Mouse (Mus musculus) adrenal gland, postnatal 0 days (tissue): ENCODE data around the gene S100a4. TPM values are rescaled to one million over a fixed set of nuclear protein-coding genes. Genes with fewer than 3 reads are reported as not detected.

Source experiments
- polyA plus RNA-seq: library from polyadenylated mRNA; unstranded; fragments of >200 nt; fragmentation: Nextera tagmentation; extraction: Ambion mirVana; gene quantifications from 2 replicates; pipeline ENCODE4 v1.2.1, GENCODE M21; 2015

The S100a4 gene
- polyA plus RNA-seq, result 18.8 and 23.1 TPM in 2 replicates

DNA sequence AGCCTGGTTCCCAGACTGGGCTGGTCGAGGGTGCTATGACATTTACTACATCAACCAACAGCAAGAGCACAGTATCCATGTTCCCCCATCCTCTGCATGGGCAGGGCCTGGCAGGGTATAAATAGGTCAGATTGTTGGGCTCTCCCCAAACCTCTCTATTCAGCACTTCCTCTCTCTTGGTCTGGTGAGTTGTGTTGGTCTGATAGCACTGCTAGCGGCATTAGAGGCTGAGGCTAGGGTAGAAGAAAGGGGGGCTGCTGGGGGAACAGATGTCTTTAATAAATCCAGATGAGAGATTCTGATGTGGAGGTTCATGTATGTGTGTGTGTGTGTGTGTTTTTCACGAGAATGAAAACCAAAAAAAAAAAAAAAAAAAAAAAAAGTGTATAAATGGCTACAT is at the start of gene S100a4:
Gene S100a4, plus strand, starts transcription at position 149 of the 400 bp plus-strand sequence.

DNA sequence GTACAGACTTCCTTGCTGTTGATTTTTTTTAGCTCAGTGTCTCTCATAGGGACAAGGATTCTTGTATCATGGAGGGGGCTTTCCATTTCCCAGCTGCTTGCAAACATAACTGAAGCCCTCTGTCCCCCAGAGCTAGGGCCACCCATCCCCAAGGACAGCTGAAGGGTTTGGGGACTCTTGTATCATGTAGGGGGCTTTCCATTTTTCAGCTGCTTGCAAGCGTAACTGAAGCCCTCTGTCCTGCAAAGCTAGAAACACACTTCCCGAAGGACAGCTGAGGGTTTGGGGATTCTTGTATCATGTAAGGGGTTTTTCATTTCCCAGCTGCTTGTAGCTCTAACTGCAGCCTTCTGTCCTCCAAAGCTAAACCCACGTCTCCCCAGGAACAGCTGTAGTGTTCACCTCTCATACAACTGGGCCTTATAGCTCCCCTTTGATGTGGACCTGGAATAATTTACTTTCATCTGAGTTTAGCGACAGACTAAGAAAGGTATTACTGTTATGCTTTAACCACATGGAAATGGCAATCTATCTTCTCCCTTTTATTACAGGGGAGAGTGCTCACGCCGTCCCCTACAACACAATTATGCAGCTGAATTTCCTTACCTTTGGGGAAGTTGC is 43.5 kb upstream of the S100a4 start, which contains the start of gene S100a3:
Gene S100a3, plus strand, starts transcription at position 571 of the 621 bp plus-strand sequence.

DNA sequence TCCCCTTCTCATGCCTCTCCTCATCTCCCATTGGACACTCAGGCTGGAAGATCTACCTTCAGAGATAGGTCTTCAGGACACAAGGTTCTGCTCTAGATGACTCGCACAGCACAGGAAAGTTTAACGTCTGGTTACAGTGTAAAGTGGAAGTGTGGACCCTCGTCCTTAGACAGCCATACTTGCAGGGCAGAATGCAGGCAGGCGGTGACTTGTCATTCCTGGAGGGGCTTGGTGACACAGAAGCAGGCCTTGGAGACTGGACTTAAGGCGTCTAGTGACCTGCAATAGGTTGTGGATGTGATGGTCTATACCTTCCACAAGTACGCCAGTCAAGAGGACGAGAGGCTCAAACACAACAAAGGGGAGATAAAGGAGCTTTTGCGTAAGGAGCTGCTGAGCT is 13.6 kb upstream of the S100a4 start, which contains the start of gene S100a2:
Gene S100a2, plus strand, starts transcription at position 301 of the 400 bp plus-strand sequence.

DNA sequence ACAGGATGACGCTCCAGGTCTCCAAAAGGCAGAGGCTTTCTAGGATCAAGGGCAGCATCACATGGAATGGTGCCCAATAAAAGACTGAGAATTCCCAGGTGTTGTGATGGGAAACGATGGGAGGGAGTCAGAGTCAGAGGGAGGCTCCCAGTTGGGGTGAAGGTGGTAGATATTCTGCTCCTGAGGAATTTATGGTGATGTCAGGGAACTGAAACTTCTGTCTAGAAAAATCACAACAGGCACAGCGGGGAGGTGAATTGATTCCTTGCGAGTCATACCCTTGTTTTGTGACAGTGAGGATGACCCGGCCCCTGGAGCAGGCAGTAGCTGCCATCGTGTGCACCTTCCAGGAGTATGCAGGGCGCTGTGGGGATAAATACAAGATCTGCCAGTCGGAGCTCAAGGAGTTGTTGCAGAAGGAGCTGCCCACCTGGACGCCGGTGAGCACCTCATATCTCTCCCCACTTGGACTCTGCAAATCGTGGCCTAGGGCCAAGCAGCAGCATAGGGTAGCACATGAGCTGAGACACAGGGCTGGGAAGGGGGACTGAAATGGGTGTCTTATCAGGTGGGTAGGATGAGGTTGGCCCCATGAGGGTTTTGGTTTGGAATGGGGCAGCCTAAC is 2.0 kb upstream of the S100a4 start, which contains the start of gene Gm42674:
Gene Gm42674, plus strand, starts transcription at position 419 of the 625 bp plus-strand sequence.

DNA sequence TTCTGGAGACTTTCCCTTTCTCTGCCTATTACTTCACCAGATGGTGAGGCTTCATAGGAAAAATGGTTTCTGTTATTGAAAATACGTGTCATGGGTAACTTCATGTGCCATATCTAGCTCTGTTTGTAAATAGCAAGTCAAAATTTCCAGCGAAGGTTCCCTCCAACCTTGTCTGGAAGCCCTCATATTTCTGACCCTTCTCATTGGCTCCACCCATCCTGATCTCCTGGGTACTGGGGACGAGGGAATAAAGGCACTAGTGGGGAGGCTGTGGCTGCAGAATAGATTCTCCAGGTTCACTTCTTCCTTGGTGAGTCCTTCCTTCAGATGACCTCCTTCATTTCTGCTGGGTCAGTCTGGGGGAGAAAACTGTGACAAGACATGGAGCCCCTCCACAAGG is 4.7 kb downstream of the S100a4 start, which contains the start of gene S100a5:
Gene S100a5, plus strand, starts transcription at position 301 of the 400 bp plus-strand sequence.

DNA sequence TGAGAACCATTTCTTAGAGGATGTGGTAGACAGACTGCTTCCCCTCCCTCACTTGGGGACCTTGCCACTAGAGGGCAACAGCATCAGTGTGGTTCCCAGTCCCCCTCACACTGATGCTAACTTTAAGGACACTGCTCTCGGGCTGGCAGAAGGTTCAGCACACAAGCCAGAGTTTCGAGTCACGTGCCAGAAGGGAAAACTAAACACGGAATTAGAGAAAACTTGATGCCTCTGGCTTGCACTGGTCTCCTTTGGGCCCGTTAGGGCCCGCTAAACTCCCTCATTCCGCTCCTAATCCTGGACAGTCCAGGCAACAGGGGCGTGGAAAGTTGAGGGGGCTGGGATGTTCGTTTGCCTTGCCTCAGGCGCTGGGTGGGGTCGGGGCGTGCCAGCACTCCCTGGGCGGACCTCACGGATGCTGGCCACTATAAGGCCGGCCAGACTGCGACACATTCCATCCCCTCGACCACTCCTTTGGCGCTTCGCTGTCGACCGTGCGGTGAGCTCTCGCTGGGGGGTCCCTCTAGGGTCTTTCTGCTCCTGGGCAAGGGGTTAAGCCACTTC is 9.2 kb downstream of the S100a4 start, which contains the start of gene S100a6:
Gene S100a6, plus strand, starts transcription at position 155 of the 564 bp plus-strand sequence.

DNA sequence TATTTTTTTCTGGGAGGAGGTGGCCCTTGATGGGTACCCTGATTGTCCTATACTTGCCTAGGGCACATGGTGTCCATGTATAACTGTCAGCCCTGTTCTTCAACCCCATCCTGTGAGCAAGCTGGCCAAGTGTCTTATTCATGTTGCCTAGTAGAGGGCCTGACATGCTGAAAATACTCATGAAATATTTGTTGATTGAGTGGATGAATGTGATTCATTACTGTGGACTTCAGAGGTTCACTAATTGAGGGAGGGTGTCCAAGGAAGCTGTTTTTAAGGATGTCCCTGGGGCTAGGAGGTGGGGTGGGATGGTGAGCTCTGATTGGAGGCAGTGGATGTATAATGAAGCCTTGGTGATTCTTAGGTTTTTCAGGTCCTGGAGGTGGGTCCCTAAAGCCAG is 50.1 kb downstream of the S100a4 start, which contains the start of gene S100a7a:
Gene S100a7a, plus strand, starts transcription at position 301 of the 400 bp plus-strand sequence.

Other genes starting within 250 kb of the S100a4 start
- gene Slc27a3, start 213.8 kb upstream of the S100a4 start, polyA plus RNA-seq, result 43.2 and 97.6 TPM in 2 replicates
- 15.3 and 25.4 TPM in 2 replicates for gene Ints3, start 170.1 kb upstream of the S100a4 start, polyA plus RNA-seq
- 20.6 and 53.8 TPM in 2 replicates for gene Npr1, start 137.9 kb upstream of the S100a4 start, polyA plus RNA-seq
- 77.1 and 81.3 TPM in 2 replicates for gene Ilf2, start 127.6 kb upstream of the S100a4 start, polyA plus RNA-seq
- 90.4 and 135 TPM in 2 replicates for gene Snapin, start 112.7 kb upstream of the S100a4 start, polyA plus RNA-seq
- gene Chtop, start 94.3 kb upstream of the S100a4 start, polyA plus RNA-seq, result 74.9 and 87.8 TPM in 2 replicates
- gene S100a1, start 89.4 kb upstream of the S100a4 start, polyA plus RNA-seq, result 127 and 178 TPM in 2 replicates
- gene S100a13, start 89.3 kb upstream of the S100a4 start, polyA plus RNA-seq, result 73.1 and 107 TPM in 2 replicates
- 0.50 and 0.77 TPM in 2 replicates for gene S100a14, start 76.9 kb upstream of the S100a4 start, polyA plus RNA-seq
- 126 and 159 TPM in 2 replicates for gene S100a16, start 66.5 kb upstream of the S100a4 start, polyA plus RNA-seq
- gene S100a3, start 43.2 kb upstream of the S100a4 start, polyA plus RNA-seq, result 0.11 and 0.14 TPM in 2 replicates
- gene S100a2, start 13.5 kb upstream of the S100a4 start, polyA plus RNA-seq, result not detected in 2 replicates
- gene Gm42674, start 1.9 kb upstream of the S100a4 start, polyA plus RNA-seq, result not detected in 2 replicates
- gene S100a5, start 4.8 kb downstream of the S100a4 start, polyA plus RNA-seq, result not detected in 2 replicates
- gene S100a6, start 9.1 kb downstream of the S100a4 start, polyA plus RNA-seq, result 423 and 740 TPM in 2 replicates
- 0.10 and 0.22 TPM in 2 replicates for gene S100a7a, start 50.2 kb downstream of the S100a4 start, polyA plus RNA-seq
- 251 and 562 TPM in 2 replicates for gene S100a8, start 65.2 kb downstream of the S100a4 start, polyA plus RNA-seq
- 163 and 345 TPM in 2 replicates for gene S100a9, start 92.0 kb downstream of the S100a4 start, polyA plus RNA-seq
- not detected in 2 replicates for gene Pglyrp4, start 123.1 kb downstream of the S100a4 start, polyA plus RNA-seq
- not detected in 2 replicates for gene Gm5849, start 174.1 kb downstream of the S100a4 start, polyA plus RNA-seq